In genomic region chr13:96487968-96488367, GRCm38 (mm10) we compare ENCODE assay signal across 25 mouse cellular contexts. TPM values are rescaled to one million over a fixed set of nuclear protein-coding genes. Genes with fewer than 3 reads are reported as not detected.
"Had no signal": no experiment of that assay in that cellular context is flagged by ENCODE, and none has a peak within 500 bp of the region (broad histone marks: within the 10 kb centered on the region; RNA-seq: fewer than 3 reads in every experiment).

No protein-coding gene starts in this region.

- H3K4me1 ChIP-seq: lung, embryonic 15.5 days; midbrain, embryonic 13.5 days; midbrain, embryonic 15.5 days; neural tube, embryonic 12.5 days; stomach, embryonic 15.5 days had no signal

- H3K27me3 ChIP-seq: lung, embryonic 15.5 days; megakaryocyte, embryonic 14.5 days; midbrain, embryonic 13.5 days; midbrain, embryonic 15.5 days; neural tube, embryonic 12.5 days; stomach, embryonic 15.5 days had no signal

- H3K27ac ChIP-seq: lung, embryonic 15.5 days; macrophage; midbrain, embryonic 13.5 days; midbrain, embryonic 15.5 days; neural tube, embryonic 12.5 days; stomach, embryonic 15.5 days; stomach, postnatal 0 days had no signal

- DNase-seq: lung, adult 2 months; lung, postnatal 14 days; lung, postnatal 36 days; right cerebral cortex, postnatal 14 days; thymus, adult 2 months; thymus, postnatal 25 days; thymus, postnatal 4 days had no signal

- H3K4me3 ChIP-seq: lung, embryonic 15.5 days; midbrain, embryonic 13.5 days; midbrain, embryonic 15.5 days; neural tube, embryonic 12.5 days; stomach, embryonic 15.5 days had no signal

RNA-seq across cellular contexts. Expression of gene Gm17622, which starts 2.6 kb away (rescaled TPM):
- total RNA-seq: megakaryocyte progenitor cell, adult 5-6 weeks; midbrain, postnatal 0 days; monocyte, adult 5-6 weeks; neutrophil, adult 5-6 weeks had no signal
- polyA plus RNA-seq: lung, adult 2 months; lung, embryonic 15.5 days; lung, postnatal 0 days; macrophage; midbrain, embryonic 11.5 days; midbrain, embryonic 13.5 days; midbrain, embryonic 15.5 days; midbrain, postnatal 0 days; neural tube, embryonic 12.5 days; neural tube, embryonic 14.5 days; spleen, adult 2 months; stomach, embryonic 15.5 days; stomach, postnatal 0 days; testis, adult 2 months; thymus, adult 2 months; urinary bladder, adult 2 months had no signal

RNA-seq across cellular contexts. Expression of gene Ankdd1b, which starts 17.0 kb away (rescaled TPM):
- total RNA-seq: monocyte, adult 5-6 weeks; neutrophil, adult 5-6 weeks had no signal
- polyA plus RNA-seq: macrophage; midbrain, embryonic 11.5 days; midbrain, embryonic 13.5 days; midbrain, embryonic 15.5 days; midbrain, postnatal 0 days; neural tube, embryonic 14.5 days; spleen, adult 2 months had no signal
